In genomic region chr14:117794874-117795273, GRCm38 (mm10) we compare ENCODE assay signal across 24 mouse cellular contexts.
"Had no signal": no experiment of that assay in that cellular context is flagged by ENCODE, and none has a peak within 500 bp of the region (broad histone marks: within the 10 kb centered on the region; RNA-seq: fewer than 3 reads in every experiment).

No protein-coding gene starts in this region.

- H3K36me3 ChIP-seq: limb, embryonic 12.5 days; limb, embryonic 15.5 days; neural tube, embryonic 13.5 days had no signal

- H3K9ac ChIP-seq: limb, embryonic 12.5 days; limb, embryonic 15.5 days; liver, embryonic 14.5 days; liver, postnatal 0 days; lung, embryonic 14.5 days; neural tube, embryonic 13.5 days had no signal

- H3K27ac ChIP-seq: kidney, postnatal 0 days; layer of hippocampus, adult 2 months; limb, embryonic 12.5 days; limb, embryonic 15.5 days; liver, embryonic 14.5 days; macrophage; neural tube, embryonic 13.5 days; stomach, postnatal 0 days had no signal

- H3K4me1 ChIP-seq: limb, embryonic 12.5 days; limb, embryonic 15.5 days; neural tube, embryonic 13.5 days had no signal

- H3K4me3 ChIP-seq: layer of hippocampus, adult 2 months; limb, embryonic 12.5 days; limb, embryonic 15.5 days; myocyte; neural tube, embryonic 13.5 days had no signal

- DNase-seq: kidney, adult 18-20 months; kidney, postnatal 25 days; layer of hippocampus, adult 9-11 months; left cerebral cortex, postnatal 4 days; liver, postnatal 0 days; lung, embryonic 14.5 days; midbrain, embryonic 14.5 days; right cerebral cortex, adult 18-20 months; right cerebral cortex, postnatal 14 days; right cerebral cortex, postnatal 4 days; thymus, adult 2 months; thymus, postnatal 14 days had no signal

- H3K27me3 ChIP-seq: limb, embryonic 12.5 days; limb, embryonic 15.5 days; neural tube, embryonic 13.5 days had no signal

- ATAC-seq: liver, postnatal 0 days; lung, postnatal 0 days had no signal

- H3K9me3 ChIP-seq: limb, embryonic 12.5 days; limb, embryonic 15.5 days; neural tube, embryonic 13.5 days had no signal

- H3K4me2 ChIP-seq: limb, embryonic 12.5 days; limb, embryonic 15.5 days; liver, embryonic 11.5 days; lung, embryonic 14.5 days; midbrain, embryonic 11.5 days; neural tube, embryonic 13.5 days had no signal
